Mouse (Mus musculus) monocyte, adult 2 months (primary cell): ENCODE data around the gene Glrx5.

Experiments used
- DNase-seq, 2 experiments: peaks; one replicate each; pipeline ENCODE4 v3.0.0; 2022; ENCODE audit warnings: low spot score in 2 of 2, low read depth in 1 of 2

Gene Glrx5

DNA sequence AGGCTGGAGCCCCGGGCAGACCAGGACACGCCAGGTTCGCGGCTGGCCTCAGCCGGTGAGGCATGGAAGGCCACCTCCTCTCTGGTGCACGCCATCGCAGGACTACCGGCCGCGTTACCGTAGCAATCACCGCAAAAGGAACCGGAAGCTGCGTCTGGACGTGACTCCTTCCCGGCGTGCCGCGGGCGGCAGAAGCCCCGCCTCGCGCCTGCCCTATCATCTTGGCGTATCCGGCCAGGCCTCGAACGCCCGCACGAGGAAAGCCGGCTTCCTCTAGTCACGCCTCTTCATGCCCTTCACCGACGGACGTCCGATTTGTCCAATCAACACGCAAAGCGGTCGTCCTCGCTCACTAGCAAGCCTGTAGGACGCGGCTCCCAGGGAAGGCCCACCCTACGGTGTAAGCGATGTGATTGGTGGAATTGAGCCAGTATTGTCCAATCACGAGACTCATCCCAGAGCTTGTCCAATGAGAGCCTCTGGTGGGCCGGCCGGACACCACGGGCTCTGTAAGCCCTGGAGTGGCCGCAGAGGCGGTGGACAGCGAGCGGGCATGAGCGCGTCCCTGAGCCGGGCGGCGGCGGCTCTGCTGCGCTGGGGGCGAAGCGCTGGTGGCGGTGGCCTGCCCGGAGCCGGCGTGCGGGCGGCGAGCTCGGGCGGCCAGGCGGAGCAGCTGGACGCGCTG is at the start of gene Glrx5:
Gene Glrx5, plus strand, starts transcription at position 542 of the 685 bp plus-strand sequence.
- peak; percentile 97 to 99 for DNase-seq

DNA sequence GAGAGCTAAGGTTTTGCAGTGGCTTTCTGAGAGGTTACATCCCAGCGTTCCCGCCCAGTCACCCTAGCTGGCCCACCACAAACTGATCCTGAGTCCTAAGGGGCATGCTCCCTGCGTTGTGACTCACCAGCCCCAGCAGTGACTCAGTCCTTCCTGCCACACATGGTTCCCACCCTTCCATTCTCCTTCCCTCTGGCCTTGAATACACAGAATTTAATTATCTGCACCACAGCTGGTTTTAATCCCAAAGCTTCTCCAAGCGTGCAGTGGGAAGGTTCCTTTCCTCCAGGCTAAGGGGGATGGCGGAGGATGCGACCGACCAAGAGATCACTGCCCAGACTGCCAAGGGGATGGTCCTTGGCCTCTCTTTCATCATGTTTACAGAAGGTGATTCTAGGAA is 49.0 kb upstream of the Glrx5 start:
- no peak for DNase-seq

DNA sequence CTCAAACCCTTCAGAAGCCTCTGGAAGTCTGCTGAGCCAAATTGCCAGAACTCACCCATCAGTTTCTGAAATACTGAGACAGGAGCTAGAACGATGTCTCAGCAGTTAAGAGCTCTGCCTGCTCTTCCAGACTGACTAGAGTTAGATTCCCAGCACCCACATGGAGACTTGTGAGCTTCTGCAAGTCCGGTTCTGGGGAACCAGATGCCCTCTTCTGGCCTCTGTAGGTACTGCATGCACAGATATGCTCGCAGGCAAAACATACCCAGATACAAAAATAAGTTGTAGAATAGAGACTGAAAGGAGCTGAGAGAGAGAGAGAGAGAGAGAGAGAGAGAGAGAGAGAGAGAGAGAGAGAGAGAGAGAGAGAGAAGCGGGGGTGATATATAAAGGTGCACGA is 47.4 kb upstream of the Glrx5 start:
- DNase-seq, result no peak

DNA sequence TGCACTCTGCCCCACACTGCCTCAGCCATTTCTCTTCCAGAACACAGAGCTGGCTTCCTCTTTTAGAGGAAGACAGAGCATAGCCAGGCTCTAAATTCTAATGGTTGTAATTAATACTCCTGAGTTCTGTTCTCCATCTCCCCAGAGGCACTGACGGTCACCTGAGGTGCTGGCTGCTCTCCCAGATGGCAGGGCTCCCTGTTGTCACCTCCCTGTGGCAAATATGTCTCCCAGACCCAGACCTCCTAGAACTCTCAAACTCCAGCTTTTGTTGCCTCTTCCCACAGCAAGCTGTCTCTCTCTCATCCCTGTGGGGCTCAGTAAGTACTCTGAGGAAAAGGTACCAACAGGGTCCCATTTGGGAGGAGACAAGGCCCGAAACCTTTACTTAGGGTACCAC is 46.5 kb upstream of the Glrx5 start:
- no peak for DNase-seq

DNA sequence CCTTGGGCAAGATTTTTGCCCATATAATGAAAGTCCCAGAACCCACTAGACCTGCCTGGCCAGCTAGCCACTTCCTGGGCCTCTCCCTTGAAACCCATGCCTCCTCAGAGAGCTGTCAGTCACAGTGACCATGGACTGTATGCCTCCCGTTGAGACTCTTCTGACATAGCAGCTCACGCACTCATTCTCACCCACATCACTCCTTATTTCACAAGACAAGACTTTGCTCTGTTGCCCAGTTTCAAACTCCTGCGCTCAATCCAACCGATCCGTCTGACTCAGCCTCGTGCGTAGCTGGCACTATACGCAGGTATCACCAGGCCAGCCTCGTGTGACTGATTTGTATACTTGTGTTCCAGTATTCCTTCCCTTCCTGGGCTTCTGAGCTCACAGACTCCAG is 45.7 kb upstream of the Glrx5 start:
- DNase-seq, result no peak

DNA sequence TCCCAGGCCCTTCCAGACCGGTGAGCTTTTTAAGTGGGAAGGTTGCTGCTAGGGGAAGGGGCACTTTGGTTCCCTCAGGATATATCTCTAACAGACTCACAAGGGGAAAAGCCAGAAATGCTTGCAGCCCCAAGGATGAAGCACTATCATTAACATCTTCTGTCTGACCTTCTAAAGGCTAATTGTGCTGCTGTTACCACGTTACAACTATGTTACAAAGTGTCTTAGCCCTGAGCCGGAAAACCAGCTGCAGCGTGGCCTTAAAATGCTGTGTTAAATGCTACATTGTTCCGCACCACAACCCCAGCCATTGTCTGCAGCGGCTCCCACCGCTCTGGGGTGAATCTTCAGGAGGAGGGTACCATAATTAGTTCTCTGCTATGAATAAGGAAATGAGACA is 44.6 kb upstream of the Glrx5 start:
- no peak for DNase-seq

DNA sequence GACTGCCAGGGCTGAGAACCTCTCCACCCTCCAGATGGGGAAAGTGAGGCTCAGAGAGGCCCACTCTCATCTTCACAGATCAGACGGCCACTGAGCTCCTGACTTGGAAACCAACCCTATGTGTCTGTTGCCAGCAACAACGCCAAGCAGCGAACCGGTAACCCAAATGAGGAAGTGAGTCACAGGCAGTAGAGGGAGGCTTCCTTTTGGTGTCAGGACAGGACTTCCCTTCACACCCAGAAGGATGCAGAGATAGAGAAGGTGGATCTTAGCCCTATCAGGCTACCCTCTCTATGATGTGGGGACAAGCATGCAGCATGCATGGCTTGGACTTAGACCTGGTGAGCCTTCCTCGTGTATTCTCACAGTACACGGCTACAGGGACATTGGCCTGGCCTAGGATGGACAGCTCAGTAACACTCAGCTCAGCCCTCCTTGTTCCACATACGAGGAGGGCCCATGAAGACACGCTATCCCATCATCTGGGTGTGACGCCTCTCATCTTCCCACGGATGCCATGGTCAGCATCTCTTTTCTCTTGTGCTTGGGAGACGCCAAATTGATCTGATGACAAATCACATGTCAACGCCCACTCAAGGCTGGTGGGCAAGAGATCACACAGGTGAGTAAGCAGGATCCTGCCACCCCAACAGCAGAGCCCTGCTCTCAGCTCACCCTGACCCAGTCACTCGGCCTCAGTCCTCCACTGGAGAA is 41.6 kb upstream of the Glrx5 start:
- peak; percentile 63 to 69 for DNase-seq

DNA sequence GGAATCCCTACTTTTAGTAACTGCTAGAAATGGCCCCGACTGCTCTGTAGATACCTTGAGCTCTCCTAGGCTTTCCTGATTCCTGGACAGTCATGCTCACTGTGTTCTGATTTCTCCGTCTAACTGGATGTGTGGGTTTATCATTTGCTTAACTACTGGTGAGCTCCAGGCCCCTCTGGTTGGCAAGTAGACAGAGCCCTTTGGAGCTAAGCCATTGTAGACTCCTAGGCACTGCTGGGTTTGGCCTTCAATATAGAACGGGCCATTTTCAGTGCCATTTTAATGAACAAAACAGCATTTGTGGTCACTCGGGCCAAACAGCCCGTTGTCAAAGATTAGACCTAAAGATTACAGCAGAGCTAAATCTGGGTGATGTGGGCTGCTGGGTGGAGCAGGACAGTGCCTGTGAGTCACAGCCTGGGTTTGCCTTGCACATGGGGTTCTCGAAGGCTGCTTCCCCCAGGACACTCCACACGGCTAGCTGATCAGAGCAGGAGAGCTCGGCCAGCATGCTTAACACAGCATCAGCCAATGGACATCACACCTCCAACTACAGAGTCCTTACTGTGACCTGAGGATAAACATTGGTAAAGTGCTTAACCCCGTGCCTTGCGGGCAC is 40.3 kb upstream of the Glrx5 start:
- DNase-seq, result peak in 1 of 2 experiments; percentile 41

DNA sequence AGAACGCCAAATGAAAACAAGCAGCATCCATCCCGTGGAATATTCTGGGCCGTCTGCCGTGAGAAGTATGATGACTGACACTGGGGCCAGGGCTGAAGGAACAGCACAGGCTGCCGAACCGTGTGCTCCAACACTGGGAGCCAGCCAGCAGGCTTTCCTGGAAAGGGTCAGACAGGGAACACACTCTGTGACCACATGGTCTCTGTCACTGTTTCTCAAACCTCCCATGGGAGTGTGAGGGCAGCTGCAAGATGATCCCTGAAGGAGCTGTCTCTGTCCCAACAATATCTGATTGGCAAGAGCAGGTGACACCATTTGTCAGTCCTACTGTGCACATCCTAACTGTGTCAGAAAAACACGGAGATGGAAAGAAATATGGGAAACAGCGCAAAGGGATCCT is 39.6 kb upstream of the Glrx5 start:
- DNase-seq, result no peak

DNA sequence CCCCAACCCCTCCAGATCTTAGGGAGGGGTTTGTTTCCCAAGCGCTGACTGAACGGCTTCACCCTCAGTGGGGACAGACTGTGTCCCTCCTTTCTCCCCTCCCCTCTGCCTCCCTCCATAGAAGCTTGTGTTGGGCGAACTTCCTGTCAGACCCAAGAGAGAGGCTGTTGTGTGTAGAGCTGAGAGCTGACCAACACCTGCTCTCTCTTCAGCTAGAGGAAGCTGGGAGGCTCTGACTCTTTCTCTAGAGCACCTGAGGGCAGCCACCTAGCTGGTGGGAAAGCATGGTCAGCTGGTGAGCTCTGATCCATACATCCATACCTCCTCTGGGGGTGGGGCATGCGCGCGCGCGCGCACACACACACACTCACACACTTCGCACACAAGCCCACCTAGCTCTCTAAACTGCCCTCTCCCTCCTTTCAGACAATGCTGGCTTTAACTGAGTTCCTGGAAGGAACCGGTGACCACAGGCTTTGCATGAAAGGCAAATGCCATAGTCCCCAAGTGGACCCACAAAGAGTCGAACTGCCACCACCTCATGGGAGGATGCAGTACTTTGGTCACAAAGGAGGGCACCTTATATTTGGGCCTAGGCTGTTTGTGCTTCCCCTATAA is 37.1 kb upstream of the Glrx5 start:
- DNase-seq, result no peak

DNA sequence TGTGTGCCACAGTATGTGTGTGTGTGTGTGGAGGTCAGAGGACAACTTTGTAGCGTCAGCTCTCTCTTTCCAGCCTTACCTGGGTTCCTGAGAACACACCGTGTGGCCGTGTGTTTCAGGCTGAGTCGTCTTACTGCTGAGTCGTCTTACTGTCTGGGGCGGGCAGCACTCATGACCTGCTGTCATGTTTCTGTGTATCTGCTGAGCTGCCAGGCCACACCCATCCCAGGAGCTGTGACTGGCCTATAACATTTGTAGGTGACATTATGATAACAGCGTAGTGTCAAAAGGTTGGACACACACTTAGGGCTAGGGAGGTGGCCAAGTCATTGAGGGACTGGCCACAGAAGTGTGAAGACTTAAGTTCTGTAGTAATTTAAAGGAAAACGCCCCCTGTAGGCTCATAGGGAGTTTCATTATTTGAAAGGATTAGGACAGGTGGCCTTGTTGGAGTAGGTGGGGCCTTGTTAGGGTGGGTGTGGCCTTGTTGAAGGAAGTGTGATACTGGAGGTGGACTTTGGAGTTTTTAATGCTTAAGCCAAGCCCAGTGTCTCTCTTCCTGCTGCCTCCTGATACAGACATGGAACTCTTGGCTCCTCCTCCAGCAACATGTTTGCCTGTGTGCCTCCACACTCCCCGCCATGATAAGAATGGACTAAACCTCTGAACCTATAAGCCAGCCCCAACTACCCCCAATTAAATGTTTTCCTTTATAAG is 36.3 kb upstream of the Glrx5 start:
- no peak for DNase-seq

DNA sequence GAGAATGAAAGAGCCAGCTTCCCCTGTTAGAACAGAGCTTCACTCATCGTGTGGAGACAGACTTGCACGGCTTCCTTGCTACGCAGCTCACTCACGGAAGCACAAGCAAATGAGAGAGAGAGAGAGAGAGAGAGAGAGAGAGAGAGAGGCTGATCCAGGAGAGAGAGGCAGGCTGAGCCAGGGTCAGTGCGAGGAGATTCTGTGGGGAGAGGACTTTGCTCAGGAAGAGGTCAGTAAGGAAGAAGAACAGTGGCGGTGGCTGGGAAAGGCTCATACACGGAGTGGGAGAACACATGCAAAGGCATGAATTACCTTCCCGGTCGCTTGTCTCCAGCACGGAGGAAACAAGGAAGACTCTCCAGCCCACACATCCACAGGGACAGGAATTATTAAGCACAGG is 35.3 kb upstream of the Glrx5 start:
- no peak for DNase-seq

DNA sequence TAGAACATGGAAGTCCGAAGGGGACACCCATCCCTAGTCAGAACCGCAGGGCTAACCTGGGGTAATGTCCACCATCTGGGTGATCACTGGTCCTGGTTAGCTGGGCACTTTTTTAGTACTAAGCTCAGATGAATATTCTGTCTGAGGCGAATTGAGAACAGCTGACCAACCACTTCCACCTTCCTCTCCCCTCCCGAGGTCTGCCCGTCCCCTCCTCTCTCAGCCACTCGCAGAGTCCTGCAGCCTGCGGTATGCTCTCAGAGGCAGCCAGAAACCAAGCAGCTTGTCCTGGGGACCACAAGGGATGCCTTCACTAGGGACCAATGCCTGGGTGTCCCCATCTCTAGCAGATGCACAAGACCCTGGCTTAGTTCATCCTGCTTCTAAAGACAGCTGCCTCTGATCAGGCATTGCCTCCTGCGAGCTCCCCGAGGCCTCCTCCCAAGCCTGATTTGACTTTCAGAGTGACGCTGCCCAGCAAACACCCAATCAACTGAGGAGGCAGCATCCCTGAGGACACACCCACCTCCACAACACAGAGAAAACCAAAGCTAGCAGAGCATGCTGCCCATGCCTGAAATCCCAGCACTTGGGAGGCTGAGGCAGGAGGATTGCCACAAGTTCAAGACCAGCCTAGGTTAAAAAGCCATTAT is 34.7 kb upstream of the Glrx5 start:
- no peak for DNase-seq

DNA sequence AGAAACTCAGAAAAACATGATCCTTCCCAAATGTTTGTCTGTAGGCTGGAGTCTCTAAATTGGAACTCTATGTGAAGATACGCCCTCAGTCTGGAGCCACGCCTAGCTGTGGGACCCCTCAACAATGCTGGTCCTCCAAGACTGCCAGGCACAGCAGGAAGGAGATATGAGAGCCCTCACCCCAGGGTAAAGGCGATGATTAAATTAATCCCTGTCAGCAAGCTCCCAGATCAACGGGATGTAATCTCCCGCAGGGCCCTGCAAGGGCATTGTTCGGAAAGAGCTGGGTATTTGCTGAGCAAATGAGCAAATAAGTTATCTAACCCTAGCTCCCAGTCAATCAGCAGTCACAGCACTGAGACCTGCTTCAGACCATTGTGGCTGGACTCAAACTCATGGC is 33.9 kb upstream of the Glrx5 start:
- no peak for DNase-seq

DNA sequence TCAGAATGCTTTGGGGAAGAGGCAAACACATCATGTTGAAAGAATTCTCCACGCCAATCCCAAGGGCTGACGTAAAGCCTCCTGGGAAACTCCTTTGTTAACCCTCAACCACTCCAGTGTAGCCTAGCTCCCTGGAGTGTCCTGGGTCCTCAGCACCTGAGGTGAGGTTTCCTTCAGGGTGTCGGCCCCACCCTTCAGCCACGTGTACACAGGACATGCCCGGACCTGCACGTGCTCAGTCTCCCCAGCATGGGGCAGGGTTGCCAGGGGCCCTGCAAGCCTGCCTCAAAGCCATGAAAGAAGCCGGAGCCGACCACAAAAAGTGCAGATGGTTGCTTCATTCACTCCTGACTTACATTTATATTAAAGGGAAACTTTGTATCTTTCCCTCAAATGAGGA is 33.3 kb upstream of the Glrx5 start:
- no peak for DNase-seq

DNA sequence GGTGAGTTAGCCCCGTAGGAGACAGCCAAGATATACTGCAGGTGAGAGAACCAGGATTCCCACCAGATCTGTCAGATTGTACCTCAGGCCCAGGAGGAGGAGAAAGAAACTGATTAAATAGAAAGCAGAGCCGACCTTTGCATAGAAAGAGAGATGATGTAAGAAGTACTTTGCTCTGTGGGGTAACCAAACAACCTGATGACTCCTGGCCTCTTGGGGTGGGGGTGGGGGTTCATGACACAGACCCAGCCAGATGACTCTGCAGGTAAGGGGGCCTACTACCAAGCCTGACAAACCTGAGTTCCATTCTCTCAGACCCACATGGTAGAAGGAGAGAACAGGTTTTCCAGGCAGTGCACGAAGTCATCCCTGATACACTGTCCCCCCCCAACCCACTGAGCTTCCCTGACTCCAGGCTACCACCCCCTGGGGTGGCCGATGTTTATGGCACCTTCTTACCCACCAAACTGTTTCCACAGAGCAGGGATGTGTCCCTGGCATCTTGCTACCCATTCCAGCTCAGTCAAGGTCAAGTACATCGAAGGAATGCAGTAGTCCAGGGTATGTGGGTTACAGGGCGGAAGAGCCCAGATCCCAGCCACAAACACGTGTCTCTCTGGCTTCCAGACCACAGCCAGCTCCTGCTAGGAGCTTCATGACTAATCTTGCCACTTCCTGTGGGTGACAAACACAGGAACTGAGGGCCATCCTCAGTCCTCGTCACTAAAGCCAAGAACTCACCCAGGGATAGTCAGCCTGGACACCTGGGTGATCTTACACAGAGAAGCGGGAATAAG is 31.8 kb upstream of the Glrx5 start:
- DNase-seq, result peak in 1 of 2 experiments; percentile 55

DNA sequence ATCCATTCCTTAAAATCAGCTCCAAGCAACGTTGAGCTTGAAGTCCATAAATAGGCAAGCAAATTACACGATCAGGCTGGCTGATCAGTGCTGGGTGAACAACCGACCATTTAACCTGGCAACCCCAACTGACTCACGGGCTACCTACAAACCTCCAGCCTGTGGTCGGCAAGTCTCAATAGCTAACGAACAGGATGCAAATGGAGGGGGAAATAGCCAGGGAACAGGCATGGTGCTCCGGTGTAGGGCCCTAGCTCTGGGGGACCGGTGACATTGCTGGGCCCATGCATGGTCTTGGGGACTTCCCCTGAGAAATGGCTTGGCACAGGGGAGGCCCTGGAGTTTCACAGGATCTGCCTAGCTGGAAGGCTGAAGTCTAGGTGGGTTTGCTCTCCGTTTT is 31.2 kb upstream of the Glrx5 start:
- DNase-seq, result no peak

DNA sequence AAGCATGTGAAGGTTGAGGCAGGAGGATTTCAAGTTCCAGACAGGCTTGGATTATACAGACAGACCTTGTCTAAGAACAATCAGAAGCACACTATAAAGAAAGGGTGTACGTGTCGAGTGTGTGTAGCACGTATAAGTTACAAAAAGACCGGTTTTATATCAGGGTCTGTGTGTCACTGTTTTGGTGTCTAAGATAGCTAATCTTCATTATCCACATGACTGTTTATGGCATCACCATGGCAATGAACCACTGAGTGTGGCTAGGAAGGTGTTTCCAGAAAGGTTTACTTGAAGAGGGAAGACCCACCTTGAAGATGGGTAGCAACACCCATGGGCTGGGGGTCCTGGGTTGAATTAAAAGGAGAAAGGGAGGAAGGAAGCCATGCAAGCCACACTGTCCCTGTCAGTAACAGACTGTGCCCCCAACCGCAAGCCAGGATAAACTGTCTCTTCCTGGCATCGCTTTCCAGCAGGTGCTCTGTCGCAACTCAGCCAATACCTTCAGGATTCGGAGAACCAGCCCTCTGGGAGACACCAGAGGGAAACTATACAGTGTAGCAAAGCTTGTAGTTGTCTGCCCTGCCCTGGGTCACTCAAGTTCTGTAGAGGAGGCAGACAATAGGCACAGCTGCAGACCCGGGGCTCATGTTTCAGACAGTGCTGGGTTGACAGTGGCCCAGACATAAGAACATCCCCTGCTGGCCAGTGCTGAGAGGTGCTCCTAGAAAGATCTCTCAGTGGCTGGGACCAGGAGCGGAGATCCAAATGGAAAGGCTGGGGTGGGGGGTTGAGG is 30.0 kb upstream of the Glrx5 start:
- no peak for DNase-seq

DNA sequence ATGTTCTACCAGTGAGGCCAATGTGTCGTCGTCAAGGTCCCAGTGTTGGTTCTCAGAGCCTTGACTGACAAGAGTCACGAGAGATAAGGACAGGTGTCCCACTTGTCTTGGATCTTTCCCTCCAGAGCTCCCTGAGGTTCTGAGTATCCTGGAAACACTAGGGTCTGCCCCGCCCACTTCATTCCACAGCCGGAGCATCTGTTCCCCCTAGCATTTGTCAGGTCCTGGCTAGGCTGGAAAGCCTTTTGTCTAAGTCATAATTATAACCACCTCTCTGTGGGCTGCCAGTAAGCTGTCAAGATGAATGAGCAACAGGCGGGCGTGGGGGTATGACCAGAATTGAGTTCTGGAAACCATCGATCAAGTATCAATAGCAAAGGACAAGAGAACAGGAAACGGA is 29.3 kb upstream of the Glrx5 start:
- no peak for DNase-seq
